Comparison of ENCODE assay signal across 1 mouse cellular context in genomic region chr7:140976720-140977119, GRCm38 (mm10). TPM values are rescaled to one million over a fixed set of nuclear protein-coding genes. Genes with fewer than 3 reads are reported as not detected.
"Had no signal": no experiment of that assay in that cellular context is flagged by ENCODE, and none has a peak within 500 bp of the region (broad histone marks: within the 10 kb centered on the region; RNA-seq: fewer than 3 reads in every experiment).

No protein-coding gene starts in this region.

RNA-seq across cellular contexts. Expression of gene Gm45717, which starts 21.0 kb away (rescaled TPM):
- total RNA-seq: midbrain, postnatal 0 days had no signal

RNA-seq across cellular contexts. Expression of gene Ifitm5, which starts 26.6 kb away (rescaled TPM):
- total RNA-seq: midbrain, postnatal 0 days had no signal
